Mouse (Mus musculus) CD4-positive, CD25-positive, alpha-beta regulatory T cell, adult 2 months (primary cell): ENCODE data around the gene Klf15.
A peak's percentile ranks its signal among the peaks of the same experiment; 100 is the strongest.

Experiments
- DNase-seq: peaks from one replicate; pipeline ENCODE4 v3.0.0-alpha.2; 2012; ENCODE audit warnings: low read depth, low spot score

The Klf15 gene

GRCm38 (mm10) chr6:90491956-90492744 lies 29.8 kb downstream of the Klf15 start:
- DNase-seq: no peak

- no peak for DNase-seq
Measured at GRCm38 (mm10) chr6:90494155-90494554, 31.8 kb downstream of the Klf15 start.

GRCm38 (mm10) chr6:90494566-90494965 lies 32.2 kb downstream of the Klf15 start:
- no peak for DNase-seq

- no peak for DNase-seq
Measured at GRCm38 (mm10) chr6:90495282-90495912, 33.0 kb downstream of the Klf15 start.

- DNase-seq: no peak
Measured at GRCm38 (mm10) chr6:90496217-90496616, 33.8 kb downstream of the Klf15 start.

- no peak for DNase-seq
Measured at GRCm38 (mm10) chr6:90499509-90499908, 37.1 kb downstream of the Klf15 start.

GRCm38 (mm10) chr6:90501222-90501940 lies 39.0 kb downstream of the Klf15 start:
- no peak for DNase-seq

GRCm38 (mm10) chr6:90505906-90506305 lies 43.5 kb downstream of the Klf15 start:
- no peak for DNase-seq

GRCm38 (mm10) chr6:90506673-90507311 lies 44.4 kb downstream of the Klf15 start:
- DNase-seq: no peak

- no peak for DNase-seq
Measured at GRCm38 (mm10) chr6:90507443-90507842, 45.1 kb downstream of the Klf15 start.

- no peak for DNase-seq
Measured at GRCm38 (mm10) chr6:90508197-90508624, 45.8 kb downstream of the Klf15 start.

- no peak for DNase-seq
Measured at GRCm38 (mm10) chr6:90509085-90509484, 46.7 kb downstream of the Klf15 start.

GRCm38 (mm10) chr6:90512416-90512815 lies 50.0 kb downstream of the Klf15 start:
- no peak for DNase-seq

- DNase-seq: no peak
Measured at GRCm38 (mm10) chr6:90513074-90513856, 50.9 kb downstream of the Klf15 start.

GRCm38 (mm10) chr6:90514369-90514768 lies 52.0 kb downstream of the Klf15 start:
- DNase-seq: no peak

- peak; percentile 37 for DNase-seq
Measured at GRCm38 (mm10) chr6:90514883-90515405, 52.6 kb downstream of the Klf15 start.

- no peak for DNase-seq
Measured at GRCm38 (mm10) chr6:90518892-90519291, 56.5 kb downstream of the Klf15 start.

- DNase-seq: no peak
Measured at GRCm38 (mm10) chr6:90519375-90519774, 57.0 kb downstream of the Klf15 start.
